Mouse (Mus musculus): Measurements from ENCODE around the gene Kdm2b.

DNA sequence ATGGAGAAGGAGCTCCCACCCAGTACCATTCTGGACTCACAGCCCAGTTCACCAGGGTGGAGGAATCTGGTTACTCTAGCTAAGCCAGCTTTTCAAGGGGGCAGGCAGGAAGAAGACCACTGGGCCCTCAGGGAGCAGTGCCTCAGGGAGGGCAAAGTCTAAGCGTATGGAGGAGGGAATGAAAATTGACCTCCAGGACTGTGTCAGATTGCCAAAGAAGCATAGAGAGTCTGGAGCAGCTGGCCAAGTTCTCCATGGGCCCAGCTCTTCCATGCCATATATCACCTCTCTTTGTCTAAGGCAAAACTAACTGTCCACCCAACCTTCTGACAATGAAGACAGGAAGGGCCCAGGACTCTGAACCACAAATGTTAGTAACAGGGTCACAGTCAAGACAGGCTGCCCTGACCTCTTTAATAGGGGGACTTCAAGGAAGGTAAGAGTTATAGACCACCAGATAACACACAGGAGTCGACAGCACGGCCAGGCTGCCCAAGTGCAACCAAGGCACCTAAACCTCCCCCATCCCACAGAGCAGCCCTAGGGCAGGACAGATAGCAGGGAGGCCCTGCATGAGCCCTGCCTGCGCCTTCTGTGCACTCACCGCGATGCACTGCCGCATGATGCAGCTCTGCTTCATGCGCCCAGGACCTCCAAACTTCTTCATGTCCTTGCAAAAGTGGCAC is 101.6 kb downstream of the Kdm2b start:
- TF ChIP-seq CTCF (conservative IDR thresholded peaks at IDR 0.05; ENCODE audit: insufficient read depth, insufficient read length, low read depth, low read length), result no peak
- TF ChIP-seq POLR2A (IDR thresholded peaks at IDR 0.05; ENCODE audit: low read depth, low read length), result no peak
